Mouse (Mus musculus): Measurements from ENCODE around the gene Sdhd.

DNA sequence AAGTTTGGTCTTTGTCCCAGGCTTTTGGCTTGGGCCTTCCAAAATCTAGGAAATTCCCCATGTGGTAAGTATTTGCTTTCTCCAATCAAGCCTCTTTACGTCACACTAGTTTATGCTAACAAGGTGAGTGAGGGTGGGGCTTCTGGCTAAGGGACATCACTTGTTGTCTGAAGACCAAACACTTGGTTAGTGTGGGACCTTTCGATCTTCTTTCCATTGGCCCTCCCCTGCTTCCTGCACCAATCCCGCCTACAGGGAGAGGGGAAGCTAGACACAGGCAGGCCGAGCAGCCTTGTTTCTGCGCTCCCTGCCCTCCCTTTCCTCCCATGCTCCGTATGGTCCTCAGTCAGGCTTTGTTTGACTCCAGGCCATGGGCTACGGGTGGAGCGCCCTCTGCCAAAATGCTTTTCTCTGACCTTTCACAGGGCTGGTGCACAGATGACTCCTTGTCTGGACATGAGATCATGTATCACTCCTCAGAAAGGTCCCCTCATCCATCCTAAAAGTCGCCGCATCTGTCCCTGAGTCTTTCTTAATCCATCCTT lies 43.3 kb upstream of the Sdhd start:
- TF ChIP-seq POLR2A (IDR thresholded peaks at IDR 0.05; ENCODE audit: borderline replicate concordance, low read depth, low read length) (no peak), CTCF (IDR thresholded peaks at IDR 0.05; ENCODE audit: low read depth, low read length) (no peak)
